Mouse (Mus musculus): ENCODE measurements around the gene Prelp.
"Not testable (repeated sequence)": the region's sequence is repeated elsewhere in the genome, so short reads cannot be mapped to it uniquely, and the experiment has no call there.

DNA sequence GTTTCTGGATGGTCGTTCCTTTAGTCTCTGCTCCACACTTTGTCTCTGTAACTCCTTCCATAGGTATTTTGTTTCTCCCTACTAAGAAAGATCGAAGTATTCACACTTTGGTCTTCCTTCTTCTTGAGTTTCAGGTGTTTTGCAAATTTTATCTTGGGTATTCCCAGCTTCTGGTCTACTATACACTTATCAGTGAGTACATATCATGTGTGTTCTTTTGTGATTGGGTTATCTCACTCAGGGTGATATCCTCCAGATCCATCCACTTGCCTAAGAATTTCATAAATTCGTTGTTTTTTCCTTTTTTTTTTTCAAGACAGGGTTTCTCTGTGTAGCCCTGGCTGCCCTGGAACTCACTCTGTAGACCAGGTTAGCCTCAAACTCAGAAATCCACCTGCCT, 41.9 kb upstream of the Prelp start:
- TF ChIP-seq CTCF (IDR thresholded peaks at IDR 0.05; ENCODE audit: control insufficient read depth, insufficient read depth, insufficient replicate concordance, low read depth, low read length); POLR2A (IDR thresholded peaks at IDR 0.05; ENCODE audit: control insufficient read depth, low read depth, low read length): not testable (repeated sequence)

Data from testis, adult 2 months (tissue).